Mouse (Mus musculus): ENCODE measurements around the gene Mafb. TPM values are rescaled to one million over a fixed set of nuclear protein-coding genes. Genes with fewer than 3 reads are reported as not detected.

The Mafb gene
- polyA plus RNA-seq, 1 experiment from 2014 or later = 31.5 TPM

DNA sequence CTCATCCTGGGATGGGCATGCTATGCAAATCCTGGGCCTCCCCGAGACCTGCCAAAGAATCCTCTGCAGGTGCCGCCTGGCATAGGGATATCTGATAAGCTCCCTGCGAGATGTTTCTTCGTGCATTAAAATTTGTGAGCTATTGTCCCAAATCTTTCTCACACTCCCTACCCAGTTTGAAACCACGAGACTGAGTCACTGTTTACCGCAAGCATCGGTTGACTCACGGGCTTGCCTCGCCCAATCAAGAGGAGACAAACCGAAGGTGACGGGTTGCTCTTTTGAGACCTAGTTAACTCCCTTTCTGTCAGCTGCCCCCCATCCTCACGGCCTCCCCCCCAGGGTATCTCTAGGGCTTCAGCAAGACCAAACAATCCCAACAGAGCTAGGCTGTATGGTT, 30.9 kb upstream of the Mafb start:
- Histone ChIP-seq H3K36me3 (ENCODE audit: insufficient read depth, low read length) (no peaks in the 10 kb centered on the region), H3K9me3 (replicated peaks; ENCODE audit: low read length) (no peaks in the 10 kb centered on the region), H3K27ac (no peak overlapping the region), H3K4me1 (replicated peaks; ENCODE audit: insufficient read depth, low read length) (no peaks in the 10 kb centered on the region; the same call in 1 of the 2 replicates), H3K4me2 (ENCODE audit: low read length) (no peak overlapping the region), H3K9ac (ENCODE audit: low read depth, low read length) (no peak overlapping the region), H3K4me3 (replicated peaks; ENCODE audit: low read depth, low read length) (no peak overlapping the region), H3K27me3 (ENCODE audit: insufficient read depth, low read length) (no peaks in the 10 kb centered on the region)
- WGBS = 82% methylated on average over 12 of the region's 12 CpGs
- DNase-seq (ENCODE audit: low spot score) = no peak
- no peak for TF ChIP-seq CTCF (IDR thresholded peaks at IDR 0.05; ENCODE audit: low read depth)
- no peak for ATAC-seq (replicated peaks; ENCODE audit: low FRiP score, low read depth)

DNA sequence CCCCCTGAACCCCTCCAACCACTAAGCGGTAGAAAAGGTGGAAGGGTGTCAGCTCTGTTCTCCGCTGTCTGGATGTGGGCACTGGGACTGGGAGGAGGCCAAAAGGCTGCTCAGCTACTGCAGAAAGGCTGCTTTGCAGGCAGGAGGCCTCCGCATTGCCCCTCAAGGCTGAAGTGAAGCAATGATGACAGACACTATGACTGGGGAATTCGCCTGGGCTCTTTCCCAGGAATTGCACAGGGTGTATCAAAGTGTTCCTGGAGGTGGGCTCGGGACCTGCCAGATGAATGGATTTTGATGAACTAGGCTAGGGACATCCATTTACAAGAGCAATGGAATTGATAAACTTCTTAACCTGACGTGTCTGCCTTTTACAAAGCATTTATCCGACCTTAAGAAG, 27.9 kb upstream of the Mafb start:
- no peak for DNase-seq (ENCODE audit: low spot score)
- Histone ChIP-seq H3K27ac (no peak overlapping the region), H3K27me3 (ENCODE audit: insufficient read depth, low read length) (no peaks in the 10 kb centered on the region), H3K36me3 (ENCODE audit: insufficient read depth, low read length) (no peaks in the 10 kb centered on the region), H3K9me3 (replicated peaks; ENCODE audit: low read length) (no peaks in the 10 kb centered on the region), H3K4me3 (replicated peaks; ENCODE audit: low read depth, low read length) (no peak overlapping the region), H3K9ac (ENCODE audit: low read depth, low read length) (no peak overlapping the region), H3K4me1 (replicated peaks; ENCODE audit: insufficient read depth, low read length) (no peaks in the 10 kb centered on the region; the same call in 1 of the 2 replicates), H3K4me2 (ENCODE audit: low read length) (no peak overlapping the region)
- 91% methylated on average over 7 of the region's 7 CpGs for WGBS
- TF ChIP-seq CTCF (IDR thresholded peaks at IDR 0.05; ENCODE audit: low read depth) = no peak
- ATAC-seq (replicated peaks; ENCODE audit: low FRiP score, low read depth) = no peak

- ATAC-seq (replicated peaks; ENCODE audit: low FRiP score, low read depth) (no peak), DNase-seq (ENCODE audit: low spot score) (no peak)
- H3K27ac ChIP-seq = no peak overlapping the region
- H3K9ac ChIP-seq (ENCODE audit: low read depth, low read length) = no peak overlapping the region
- TF ChIP-seq CTCF (IDR thresholded peaks at IDR 0.05; ENCODE audit: low read depth) = no peak
- H3K4me2 ChIP-seq (ENCODE audit: low read length) = no peak overlapping the region
- 59% methylated on average over 3 of the region's 3 CpGs for WGBS
- no peaks in the 10 kb centered on the region for H3K9me3 ChIP-seq (replicated peaks; ENCODE audit: low read length)
- no peaks in the 10 kb centered on the region for H3K36me3 ChIP-seq (ENCODE audit: insufficient read depth, low read length)
- H3K4me1 ChIP-seq (replicated peaks; ENCODE audit: insufficient read depth, low read length) = no peaks in the 10 kb centered on the region; the same call in 1 of the 2 replicates
- H3K4me3 ChIP-seq (replicated peaks; ENCODE audit: low read depth, low read length) = no peak overlapping the region
- no peaks in the 10 kb centered on the region for H3K27me3 ChIP-seq (ENCODE audit: insufficient read depth, low read length)
These were observed 25.8 kb upstream of the Mafb start for GRCm38 (mm10) chr2:160392648-160393047.

DNA sequence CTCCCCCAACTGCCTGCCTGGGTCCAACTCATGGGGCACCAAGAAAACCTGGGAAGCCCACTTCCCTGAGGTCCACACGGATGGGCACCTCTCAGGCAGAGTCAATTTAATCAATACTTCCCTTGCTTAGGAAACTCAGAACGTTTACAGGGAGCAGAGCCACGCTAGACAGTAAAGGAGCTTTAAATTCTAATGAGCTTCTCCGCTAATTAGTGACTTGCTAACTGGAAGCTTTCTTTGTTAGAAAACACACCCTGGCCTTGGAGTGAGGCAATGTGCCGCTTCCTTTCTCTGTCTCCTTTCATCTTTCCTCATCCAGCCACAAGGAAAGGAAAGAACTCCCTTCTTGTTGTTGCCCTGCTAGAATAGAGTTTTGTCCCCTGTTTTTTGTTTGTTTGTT, 21.7 kb upstream of the Mafb start:
- Histone ChIP-seq H3K9ac (ENCODE audit: low read depth, low read length) (no peak overlapping the region), H3K9me3 (replicated peaks; ENCODE audit: low read length) (no peaks in the 10 kb centered on the region), H3K4me1 (replicated peaks; ENCODE audit: insufficient read depth, low read length) (no peaks in the 10 kb centered on the region), H3K27ac (no peak overlapping the region), H3K4me3 (replicated peaks; ENCODE audit: low read depth, low read length) (no peak overlapping the region), H3K36me3 (ENCODE audit: insufficient read depth, low read length) (no peaks in the 10 kb centered on the region), H3K27me3 (ENCODE audit: insufficient read depth, low read length) (no peaks in the 10 kb centered on the region), H3K4me2 (ENCODE audit: low read length) (no peak overlapping the region)
- WGBS = 32% methylated on average over 5 of the region's 5 CpGs
- ATAC-seq (replicated peaks; ENCODE audit: low FRiP score, low read depth) = no peak
- no peak for TF ChIP-seq CTCF (IDR thresholded peaks at IDR 0.05; ENCODE audit: low read depth)
- no peak for DNase-seq (ENCODE audit: low spot score)

- H3K36me3 ChIP-seq (ENCODE audit: insufficient read depth, low read length) = no peaks in the 10 kb centered on the region
- no peaks in the 10 kb centered on the region for H3K4me1 ChIP-seq (replicated peaks; ENCODE audit: insufficient read depth, low read length)
- TF ChIP-seq CTCF (IDR thresholded peaks at IDR 0.05; ENCODE audit: low read depth) = no peak
- no peak overlapping the region for H3K4me2 ChIP-seq (ENCODE audit: low read length)
- H3K27me3 ChIP-seq (ENCODE audit: insufficient read depth, low read length) = no peaks in the 10 kb centered on the region
- H3K4me3 ChIP-seq (replicated peaks; ENCODE audit: low read depth, low read length) = no peak overlapping the region
- WGBS = 40% methylated on average over 3 of the region's 3 CpGs
- no peak overlapping the region for H3K27ac ChIP-seq
- H3K9ac ChIP-seq (ENCODE audit: low read depth, low read length) = no peak overlapping the region
- ATAC-seq (replicated peaks; ENCODE audit: low FRiP score, low read depth) (no peak), DNase-seq (ENCODE audit: low spot score) (no peak)
- no peaks in the 10 kb centered on the region for H3K9me3 ChIP-seq (replicated peaks; ENCODE audit: low read length)
These were observed 16.6 kb upstream of the Mafb start for GRCm38 (mm10) chr2:160383418-160383817.

DNA sequence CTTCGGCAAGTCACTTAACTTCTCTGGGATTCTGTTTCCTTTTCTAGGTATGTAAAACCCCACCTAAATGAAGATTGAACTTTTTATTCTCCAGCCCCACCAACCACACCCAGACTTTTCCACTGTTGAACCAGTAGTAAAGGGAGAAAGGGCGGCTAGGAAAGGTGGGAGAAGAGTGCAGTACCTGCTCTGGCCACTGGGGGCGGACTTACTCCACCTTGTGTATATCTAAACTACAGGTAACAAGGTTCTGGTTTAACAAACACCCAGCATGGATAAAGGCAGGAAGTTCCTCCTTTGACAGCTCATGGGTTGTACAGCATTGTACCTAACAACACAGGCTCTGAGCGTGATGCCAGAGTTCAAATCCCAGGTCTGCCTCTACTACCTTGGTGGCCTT, 11.4 kb upstream of the Mafb start:
- DNase-seq (ENCODE audit: low spot score) (no peak), ATAC-seq (replicated peaks; ENCODE audit: low FRiP score, low read depth) (no peak)
- no peak overlapping the region for H3K9ac ChIP-seq (ENCODE audit: low read depth, low read length)
- H3K4me2 ChIP-seq (ENCODE audit: low read length) = no peak overlapping the region
- H3K4me3 ChIP-seq (replicated peaks; ENCODE audit: low read depth, low read length) = no peak overlapping the region
- WGBS = 52% methylated on average over 4 of the region's 4 CpGs
- no peaks in the 10 kb centered on the region for H3K36me3 ChIP-seq (ENCODE audit: insufficient read depth, low read length)
- no peaks in the 10 kb centered on the region for H3K9me3 ChIP-seq (replicated peaks; ENCODE audit: low read length)
- no peaks in the 10 kb centered on the region for H3K27me3 ChIP-seq (ENCODE audit: insufficient read depth, low read length)
- H3K27ac ChIP-seq = no peak overlapping the region
- peak; percentile 90 for TF ChIP-seq CTCF (IDR thresholded peaks at IDR 0.05; ENCODE audit: low read depth)
- no peaks in the 10 kb centered on the region for H3K4me1 ChIP-seq (replicated peaks; ENCODE audit: insufficient read depth, low read length)

GRCm38 (mm10) chr2:160376236-160376635, 9.4 kb upstream of the Mafb start:
- WGBS = 51% methylated on average over 5 of the region's 5 CpGs
- H3K9me3 ChIP-seq (replicated peaks; ENCODE audit: low read length) = no peaks in the 10 kb centered on the region
- no peak overlapping the region for H3K9ac ChIP-seq (ENCODE audit: low read depth, low read length)
- no peak for TF ChIP-seq CTCF (IDR thresholded peaks at IDR 0.05; ENCODE audit: low read depth)
- H3K4me2 ChIP-seq (ENCODE audit: low read length) = no peak overlapping the region
- no peaks in the 10 kb centered on the region for H3K36me3 ChIP-seq (ENCODE audit: insufficient read depth, low read length)
- no peak overlapping the region for H3K27ac ChIP-seq
- H3K4me1 ChIP-seq (replicated peaks; ENCODE audit: insufficient read depth, low read length) = no peaks in the 10 kb centered on the region
- H3K4me3 ChIP-seq (replicated peaks; ENCODE audit: low read depth, low read length) = no peak overlapping the region
- peaks cover 14% of the 10 kb centered on the region for H3K27me3 ChIP-seq (ENCODE audit: insufficient read depth, low read length)
- DNase-seq (ENCODE audit: low spot score) (no peak), ATAC-seq (replicated peaks; ENCODE audit: low FRiP score, low read depth) (no peak)
